Mouse (Mus musculus) cerebellum, adult 2 months (tissue): Measurements from ENCODE around the gene Scd2.

Experiments
- CTCF ChIP-seq: fragments of 200-500 bp; IDR thresholded peaks from 2 replicates; pipeline ENCODE4 v1.5.1; 2011; ENCODE audit warnings: low read depth, mild to moderate bottlenecking, control low read depth, low read length, moderate library complexity, borderline replicate concordance; ENCODE audit not compliant: insufficient read depth
- POLR2A ChIP-seq: fragments of 200-500 bp; IDR thresholded peaks from 2 replicates; pipeline ENCODE4 v1.6.1; 2011; ENCODE audit warnings: low read length, control low read depth, borderline replicate concordance; ENCODE audit not compliant: insufficient read depth

- TF ChIP-seq CTCF (no peak), POLR2A (no peak)
These were observed 7.4 kb upstream of the Scd2 start for GRCm38 (mm10) chr19:44286109-44286508.
